Comparison of ENCODE assay signal across 8 mouse cellular contexts in genomic region chr15:77367504-77367903, GRCm38 (mm10). TPM values are rescaled to one million over a fixed set of nuclear protein-coding genes. Genes with fewer than 3 reads are reported as not detected.
DNase-seq lines count a peak whose midpoint lies in the region; ATAC-seq and TF ChIP-seq lines count a peak whose summit lies in the region.

No protein-coding gene starts in this region.

- no peaks in the 10 kb centered on the region for H3K27me3 ChIP-seq in heart, embryonic 15.5 days
- H3K27me3 ChIP-seq in limb, embryonic 14.5 days (ENCODE audit: control insufficient read depth, insufficient read depth, low read length), result no peaks in the 10 kb centered on the region

- ATAC-seq in heart, embryonic 15.5 days (replicated peaks; ENCODE audit: insufficient number of reproducible peaks, insufficient read depth, low FRiP score, low read depth), result no peak
- ATAC-seq in limb, embryonic 14.5 days (ENCODE audit: low FRiP score, low read depth), result no peak
- no peak for ATAC-seq in megakaryocyte progenitor cell, adult 5-6 weeks (replicated peaks; ENCODE audit: poor library complexity)

- TF ChIP-seq CTCF in brain, embryonic 14.5 days (IDR thresholded peaks at IDR 0.05; ENCODE audit: borderline replicate concordance, extremely low read depth, insufficient read depth, insufficient read length), result no peak

- DNase-seq in kidney, adult 11 months, result peak; percentile 65
- no peak for DNase-seq in kidney, adult 18-20 months
- peak; percentile 53 for DNase-seq in brain, embryonic 14.5 days (ENCODE audit: low read depth)
- DNase-seq in limb, embryonic 14.5 days (ENCODE audit: low spot score), result no peak
- no peak for DNase-seq in urinary bladder, postnatal 25 days (ENCODE audit: low spot score)
- no peak for DNase-seq in right cerebral cortex, postnatal 36 days (ENCODE audit: low spot score in 2 of 2)

- peak overlapping the region; percentile 53; the same call in 1 of the 2 replicates for H3K4me2 ChIP-seq in heart, embryonic 15.5 days
- peak overlapping the region; percentile 82 for H3K4me2 ChIP-seq in limb, embryonic 14.5 days (replicated peaks; ENCODE audit: low read depth, low read length, severe bottlenecking)

- H3K4me1 ChIP-seq in heart, embryonic 15.5 days (replicated peaks), result peaks cover 35% of the 10 kb centered on the region
- H3K4me1 ChIP-seq in limb, embryonic 14.5 days (ENCODE audit: control insufficient read depth, insufficient read depth, low read length), result peaks cover 46% of the 10 kb centered on the region

- no peak overlapping the region for H3K9ac ChIP-seq in heart, embryonic 15.5 days
- no peak overlapping the region for H3K9ac ChIP-seq in limb, embryonic 14.5 days (ENCODE audit: low read depth, low read length, severe bottlenecking)

- no peaks in the 10 kb centered on the region for H3K9me3 ChIP-seq in heart, embryonic 15.5 days (replicated peaks)
- no peaks in the 10 kb centered on the region for H3K9me3 ChIP-seq in limb, embryonic 14.5 days (ENCODE audit: control insufficient read depth, low read length)

- H3K27ac ChIP-seq in heart, embryonic 15.5 days, result peak overlapping the region; percentile 88
- H3K27ac ChIP-seq in limb, embryonic 14.5 days (replicated peaks; ENCODE audit: low read depth, low read length), result peak overlapping the region; percentile 99

- WGBS in heart, embryonic 15.5 days, result 43% methylated on average over 8 of the region's 8 CpGs
- WGBS in limb, embryonic 14.5 days, result 32% methylated on average over 8 of the region's 8 CpGs

- no peak for TF ChIP-seq POLR2A in brain, embryonic 14.5 days (IDR thresholded peaks at IDR 0.05; ENCODE audit: borderline replicate concordance, extremely low read depth, insufficient read depth, insufficient read length, poor library complexity, severe bottlenecking)
- no peak for TF ChIP-seq POLR2A in limb, embryonic 14.5 days (IDR thresholded peaks at IDR 0.05; ENCODE audit: borderline replicate concordance, extremely low read depth, insufficient read depth, insufficient read length)

- H3K36me3 ChIP-seq in heart, embryonic 15.5 days, result no peaks in the 10 kb centered on the region
- no peaks in the 10 kb centered on the region for H3K36me3 ChIP-seq in limb, embryonic 14.5 days (ENCODE audit: control insufficient read depth, insufficient read depth, low read length)

- no peak overlapping the region for H3K4me3 ChIP-seq in heart, embryonic 15.5 days
- peak overlapping the region; percentile 38; the same call in 1 of the 2 replicates for H3K4me3 ChIP-seq in limb, embryonic 14.5 days (replicated peaks; ENCODE audit: low read length)

RNA-seq across cellular contexts. Expression of gene Apol7a, which starts 31.4 kb away (rescaled TPM):
- polyA plus RNA-seq in brain, embryonic 14.5 days (2012; rRNA removed), result not detected in 2 replicates
- 0.14 and 0.15 TPM in 2 replicates for polyA plus RNA-seq in heart, embryonic 15.5 days (2015; fragmentation: Nextera tagmentation; extraction: Ambion mirVana)
- 0.45 and 0.50 TPM in 2 replicates for polyA plus RNA-seq in limb, embryonic 14.5 days (2012; rRNA removed)
- 0.22 and 0.23 TPM in 2 replicates for polyA plus RNA-seq in limb, embryonic 14.5 days (2014; fragmentation: Nextera tagmentation; extraction: Ambion mirVana)
- not detected in 2 replicates for total RNA-seq in megakaryocyte progenitor cell, adult 5-6 weeks (2015)
- not detected in 2 replicates for total RNA-seq in megakaryocyte progenitor cell, adult 5-6 weeks (2017)

RNA-seq across cellular contexts. Expression of gene Apol9a, which starts 43.4 kb away (rescaled TPM):
- polyA plus RNA-seq in brain, embryonic 14.5 days (2012; rRNA removed), result 0.23 TPM in 1 of 2 replicates, not detected in the other
- 0.53 and 0.79 TPM in 2 replicates for polyA plus RNA-seq in heart, embryonic 15.5 days (2015; fragmentation: Nextera tagmentation; extraction: Ambion mirVana)
- 0.06 and 0.35 TPM in 2 replicates for polyA plus RNA-seq in limb, embryonic 14.5 days (2012; rRNA removed)
- not detected in 2 replicates for polyA plus RNA-seq in limb, embryonic 14.5 days (2014; fragmentation: Nextera tagmentation; extraction: Ambion mirVana)
- total RNA-seq in megakaryocyte progenitor cell, adult 5-6 weeks (2015), result not detected in 2 replicates
- total RNA-seq in megakaryocyte progenitor cell, adult 5-6 weeks (2017), result not detected in 2 replicates

Comparison
In these comparisons a context has a peak if more than half of its experiments do, and no peak if none do; other contexts are left out.
1. DNase-seq: peak in kidney, adult 11 months (single experiment) and brain, embryonic 14.5 days (single experiment); none in kidney, adult 18-20 months (single experiment), limb, embryonic 14.5 days (single experiment), urinary bladder, postnatal 25 days (single experiment) and right cerebral cortex, postnatal 36 days (0 of 2).